Mouse (Mus musculus): ENCODE results near the gene Tmod2. TPM values are rescaled to one million over a fixed set of nuclear protein-coding genes. Genes with fewer than 3 reads are reported as not detected.

Tmod2 gene
- total and polyA plus RNA-seq, 3 experiments: 0.16 to 1.7 (median 0.17) TPM

DNA sequence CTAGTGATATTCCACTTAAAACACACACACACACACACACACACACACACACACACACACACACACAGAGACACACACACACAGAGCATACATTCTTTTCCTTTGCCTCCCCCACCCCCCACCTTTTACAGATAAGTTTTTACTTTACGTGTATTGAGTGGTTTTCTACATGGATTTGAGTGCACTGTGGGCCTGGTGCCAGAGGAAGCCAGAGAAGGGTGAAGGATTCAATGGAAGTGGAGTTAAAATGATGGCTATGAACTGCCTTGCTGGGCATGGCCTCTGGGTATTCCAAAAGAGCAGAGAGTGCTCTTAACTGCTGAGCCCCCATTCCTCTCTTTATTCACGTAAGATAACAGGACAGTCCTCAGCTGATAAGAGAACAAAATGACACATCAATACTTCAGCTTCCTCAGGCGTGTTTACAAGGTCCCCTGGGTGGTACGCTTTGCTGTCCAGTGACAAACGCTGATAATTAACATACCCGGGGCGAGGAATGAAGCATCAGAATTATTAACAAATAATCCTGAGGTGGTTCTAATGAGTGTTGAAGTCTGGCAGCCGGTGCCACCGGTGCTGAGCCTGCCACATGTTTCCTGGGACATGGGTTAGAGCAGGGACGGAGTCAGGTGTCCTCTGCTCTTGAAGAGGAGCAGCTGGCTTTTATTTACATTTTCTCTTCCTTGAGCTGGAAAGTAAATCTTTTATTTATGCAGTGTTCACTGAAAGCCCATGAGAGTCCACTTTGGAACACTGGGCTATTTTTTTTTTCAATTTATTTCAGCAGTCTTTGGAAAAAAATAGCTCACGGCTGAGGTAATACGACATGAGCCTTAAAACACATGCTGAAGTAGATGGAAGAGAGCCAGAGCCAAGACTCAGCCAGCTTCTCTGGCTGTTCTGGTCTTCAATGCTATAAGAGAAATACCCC, 43.1 kb upstream of the Tmod2 start:
- Histone ChIP-seq H3K79me2 (replicated peaks; ENCODE audit: control insufficient read depth, extremely low read depth, insufficient read depth, poor library complexity, severe bottlenecking) (no peaks in the 10 kb centered on the region), H3K36me3 (replicated peaks in 1 of 2; ENCODE audit: control insufficient read depth in 1 of 2, insufficient read depth in 1 of 2, low read length in 1 of 2) (no peaks in the 10 kb centered on the region), H3K4me1 (ENCODE audit: control insufficient read depth in 1 of 2, insufficient read depth in 2 of 2) (no peaks in the 10 kb centered on the region), H3K27me3 (replicated peaks) (no peaks in the 10 kb centered on the region), H3K9me3 (replicated peaks; ENCODE audit: low read length) (peaks cover 2% of the 10 kb centered on the region), H3K4me3 (replicated peaks in 1 of 3; ENCODE audit: low read depth in 2 of 3, low read length in 2 of 3, poor library complexity in 1 of 3) (no peak overlapping the region), H3K9ac (ENCODE audit: insufficient read depth, low read depth) (no peak overlapping the region), H3K27ac (ENCODE audit: insufficient read depth, low read depth) (no peak overlapping the region), H3K4me2 (ENCODE audit: insufficient read depth, low read depth, poor library complexity, severe bottlenecking) (no peak overlapping the region)
- in situ Hi-C loops (cut with MboI; ENCODE audit: low pct_ligation_motif_present, low pct_unique_long_range_greater_than_20kb, low sequenced_read_pairs): no loop called here
- dilution Hi-C loops (cut with MboI; ENCODE audit: extremely low pct_ligation_motif_present, extremely low pct_unique_long_range_greater_than_20kb, low sequenced_read_pairs): no loop called here
- DNase-seq (ENCODE audit: extremely low read depth): no peak
- TF ChIP-seq PAX5 (IDR thresholded peaks at IDR 0.05; ENCODE audit: low read length): no peak
- no peak for TF ChIP-seq POLR2AphosphoS2 (IDR thresholded peaks at IDR 0.05; ENCODE audit: low read depth, low read length)

DNA sequence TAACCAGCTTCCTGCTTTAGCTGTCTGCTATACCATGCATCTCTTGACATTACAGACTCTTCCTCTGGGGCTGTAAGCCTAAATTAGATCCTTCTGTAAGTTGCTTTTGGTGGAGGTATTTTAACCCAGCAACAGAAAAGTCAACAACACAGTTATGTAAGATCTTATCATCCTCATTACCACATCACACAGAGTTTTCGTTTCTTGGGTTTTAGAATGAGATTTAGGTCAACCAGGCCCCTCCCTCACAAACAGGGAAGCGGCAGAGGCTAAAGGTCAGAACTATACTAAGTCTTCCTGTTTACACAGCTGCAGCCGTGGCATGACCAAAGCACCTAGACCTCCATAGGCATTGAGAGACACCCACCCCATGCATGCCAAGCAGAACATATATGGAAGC, 34.3 kb upstream of the Tmod2 start:
- Histone ChIP-seq H3K9me3 (replicated peaks; ENCODE audit: low read length) (no peaks in the 10 kb centered on the region), H3K79me2 (replicated peaks; ENCODE audit: control insufficient read depth, extremely low read depth, insufficient read depth, poor library complexity, severe bottlenecking) (no peaks in the 10 kb centered on the region)
- dilution Hi-C loops (cut with MboI; ENCODE audit: extremely low pct_ligation_motif_present, extremely low pct_unique_long_range_greater_than_20kb, low sequenced_read_pairs): no loop called here

DNA sequence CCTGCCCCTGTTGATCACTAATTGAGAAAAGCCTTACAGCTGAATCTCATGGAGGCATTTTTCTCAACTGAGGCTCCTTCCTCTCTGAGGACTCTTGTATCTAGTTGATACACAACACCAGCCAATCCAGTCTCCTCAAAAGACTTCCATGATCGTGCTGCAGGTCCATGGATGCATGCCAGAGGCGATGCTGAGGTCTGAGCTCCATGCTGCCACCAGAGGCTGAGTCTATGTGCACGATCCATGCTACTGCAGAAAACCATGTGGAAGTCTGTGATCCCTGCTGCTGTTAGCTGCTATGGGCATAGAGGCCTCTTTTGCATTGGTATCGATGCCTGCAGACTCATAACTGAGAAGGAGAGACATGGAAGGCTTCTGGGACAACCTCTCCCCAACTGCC, 23.1 kb upstream of the Tmod2 start:
- no peak overlapping the region for H3K9ac ChIP-seq (ENCODE audit: insufficient read depth, low read depth)
- DNase-seq (ENCODE audit: extremely low read depth): no peak
- peaks cover 23% of the 10 kb centered on the region for H3K79me2 ChIP-seq (replicated peaks; ENCODE audit: control insufficient read depth, extremely low read depth, insufficient read depth, poor library complexity, severe bottlenecking)
- dilution Hi-C loops (cut with MboI; ENCODE audit: extremely low pct_ligation_motif_present, extremely low pct_unique_long_range_greater_than_20kb, low sequenced_read_pairs): no loop called here
- no peaks in the 10 kb centered on the region for H3K27me3 ChIP-seq (replicated peaks)
- H3K4me1 ChIP-seq (ENCODE audit: control insufficient read depth in 1 of 2, insufficient read depth in 2 of 2): peaks cover 13 to 36% of the 10 kb centered on the region in 2 experiments
- TF ChIP-seq GABPA (IDR thresholded peaks at IDR 0.05; ENCODE audit: insufficient replicate concordance, low read depth, low read length): no peak
- no peak for TF ChIP-seq UBTF (IDR thresholded peaks at IDR 0.05; ENCODE audit: low read depth, low read length)
- peaks cover 7 to 34% of the 10 kb centered on the region in 2 experiments for H3K36me3 ChIP-seq (replicated peaks in 1 of 2; ENCODE audit: control insufficient read depth in 1 of 2, insufficient read depth in 1 of 2, low read length in 1 of 2)
- no peak overlapping the region for H3K27ac ChIP-seq (ENCODE audit: insufficient read depth, low read depth)
- H3K4me3 ChIP-seq (replicated peaks in 1 of 3; ENCODE audit: low read depth in 2 of 3, low read length in 2 of 3, poor library complexity in 1 of 3): no peak overlapping the region
- no peaks in the 10 kb centered on the region for H3K9me3 ChIP-seq (replicated peaks; ENCODE audit: low read length)
- in situ Hi-C loops (cut with MboI; ENCODE audit: low pct_ligation_motif_present, low pct_unique_long_range_greater_than_20kb, low sequenced_read_pairs): no loop called here
- H3K4me2 ChIP-seq (ENCODE audit: insufficient read depth, low read depth, poor library complexity, severe bottlenecking): no peak overlapping the region

More for the DNA sequence above, 34.3 kb upstream of the Tmod2 start:
- Histone ChIP-seq H3K9ac (ENCODE audit: insufficient read depth, low read depth) (no peak overlapping the region), H3K36me3 (replicated peaks in 1 of 2; ENCODE audit: control insufficient read depth in 1 of 2, insufficient read depth in 1 of 2, low read length in 1 of 2) (no peaks in the 10 kb centered on the region), H3K4me1 (ENCODE audit: control insufficient read depth in 1 of 2, insufficient read depth in 2 of 2) (no peaks in the 10 kb centered on the region; a peak in 1 of 4 replicates), H3K27me3 (replicated peaks) (no peaks in the 10 kb centered on the region), H3K4me2 (ENCODE audit: insufficient read depth, low read depth, poor library complexity, severe bottlenecking) (no peak overlapping the region), H3K4me3 (replicated peaks in 1 of 3; ENCODE audit: low read depth in 2 of 3, low read length in 2 of 3, poor library complexity in 1 of 3) (no peak overlapping the region), H3K27ac (ENCODE audit: insufficient read depth, low read depth) (no peak overlapping the region)
- DNase-seq (ENCODE audit: extremely low read depth): no peak
- in situ Hi-C loops (cut with MboI; ENCODE audit: low pct_ligation_motif_present, low pct_unique_long_range_greater_than_20kb, low sequenced_read_pairs): no loop called here
- no peak for TF ChIP-seq GABPA (IDR thresholded peaks at IDR 0.05; ENCODE audit: insufficient replicate concordance, low read depth, low read length)
- no peak for TF ChIP-seq MXI1 (IDR thresholded peaks at IDR 0.05; ENCODE audit: low read depth, low read length)
- TF ChIP-seq RCOR1 (conservative IDR thresholded peaks at IDR 0.05; ENCODE audit: low read depth, low read length): no peak
- TF ChIP-seq UBTF (IDR thresholded peaks at IDR 0.05; ENCODE audit: low read depth, low read length): no peak
- TF ChIP-seq NRF1 (IDR thresholded peaks at IDR 0.05; ENCODE audit: low read depth, low read length): no peak
- TF ChIP-seq SIN3A (IDR thresholded peaks at IDR 0.05; ENCODE audit: low read length): no peak
- TF ChIP-seq ZKSCAN1 (IDR thresholded peaks at IDR 0.05; ENCODE audit: borderline replicate concordance, low read depth, low read length): no peak
- no peak for TF ChIP-seq MAZ (IDR thresholded peaks at IDR 0.05; ENCODE audit: low read depth, low read length)
- no peak for TF ChIP-seq USF2 (conservative IDR thresholded peaks at IDR 0.05; ENCODE audit: low read depth, low read length)
- no peak for TF ChIP-seq POLR2A (IDR thresholded peaks at IDR 0.05; ENCODE audit: low read depth, low read length)
